Mouse (Mus musculus) embryo, embryonic 10.5 days (tissue): ENCODE measurements at regions not wholly inside any gene's neighbourhood (a gene's known extent, or its start where the extent isn't known, plus 50 kb on each side); places are given as distances from the start of the nearest gene placed in this dataset.

Experiments
- DNase-seq: peaks from one replicate; pipeline ENCODE4 v3.0.0-alpha.2; 2015; ENCODE audit warnings: low spot score

DNA sequence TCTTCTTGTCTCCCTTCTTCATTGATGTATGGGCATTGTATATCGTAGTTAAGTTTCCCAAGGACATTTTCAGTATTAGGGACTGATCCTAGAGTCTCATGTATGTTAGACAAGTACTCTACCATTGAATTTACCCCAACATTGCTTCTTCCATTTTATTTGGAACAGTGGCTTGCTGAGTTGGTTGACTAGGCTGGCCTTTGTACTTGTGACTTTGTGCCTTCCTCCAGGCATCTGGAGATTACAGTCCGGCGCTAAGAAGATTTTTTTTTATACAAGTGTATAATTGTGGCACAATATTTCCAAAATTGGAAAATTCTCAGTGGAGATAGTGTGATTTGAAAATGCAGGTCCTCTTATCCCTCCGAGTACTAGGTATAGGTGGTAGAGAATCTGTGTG lies 1165.5 kb upstream of the A1bg start:
- DNase-seq, result no peak

DNA sequence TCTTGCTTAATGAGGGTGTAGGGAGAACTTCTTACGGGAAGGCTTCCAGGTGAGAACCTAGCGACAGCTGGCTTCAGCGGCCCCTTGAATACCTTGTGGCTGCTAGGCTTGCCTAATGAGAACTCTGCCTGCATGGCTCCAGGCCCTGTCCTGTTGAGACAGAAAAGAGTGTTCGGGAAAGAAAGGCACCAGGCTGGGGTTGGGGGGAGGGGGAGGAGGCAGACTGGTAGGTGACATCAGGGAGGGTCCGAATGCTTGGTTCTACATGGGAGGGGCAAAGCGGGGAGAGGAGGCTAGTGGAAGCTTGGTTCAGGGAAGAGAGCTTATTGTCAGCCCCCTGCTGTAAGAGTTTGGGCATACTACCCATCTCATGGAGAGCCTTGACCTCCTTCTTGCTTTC lies 1164.9 kb upstream of the A1bg start:
- DNase-seq, result no peak

GRCm38 (mm10) chr15:62086037-62086436 lies 1163.2 kb upstream of the A1bg start:
- DNase-seq, result no peak

- DNase-seq, result no peak
Observed at GRCm38 (mm10) chr15:62083347-62083746, 1160.5 kb upstream of the A1bg start.

GRCm38 (mm10) chr15:62082539-62082938 lies 1159.7 kb upstream of the A1bg start:
- DNase-seq, result no peak

DNA sequence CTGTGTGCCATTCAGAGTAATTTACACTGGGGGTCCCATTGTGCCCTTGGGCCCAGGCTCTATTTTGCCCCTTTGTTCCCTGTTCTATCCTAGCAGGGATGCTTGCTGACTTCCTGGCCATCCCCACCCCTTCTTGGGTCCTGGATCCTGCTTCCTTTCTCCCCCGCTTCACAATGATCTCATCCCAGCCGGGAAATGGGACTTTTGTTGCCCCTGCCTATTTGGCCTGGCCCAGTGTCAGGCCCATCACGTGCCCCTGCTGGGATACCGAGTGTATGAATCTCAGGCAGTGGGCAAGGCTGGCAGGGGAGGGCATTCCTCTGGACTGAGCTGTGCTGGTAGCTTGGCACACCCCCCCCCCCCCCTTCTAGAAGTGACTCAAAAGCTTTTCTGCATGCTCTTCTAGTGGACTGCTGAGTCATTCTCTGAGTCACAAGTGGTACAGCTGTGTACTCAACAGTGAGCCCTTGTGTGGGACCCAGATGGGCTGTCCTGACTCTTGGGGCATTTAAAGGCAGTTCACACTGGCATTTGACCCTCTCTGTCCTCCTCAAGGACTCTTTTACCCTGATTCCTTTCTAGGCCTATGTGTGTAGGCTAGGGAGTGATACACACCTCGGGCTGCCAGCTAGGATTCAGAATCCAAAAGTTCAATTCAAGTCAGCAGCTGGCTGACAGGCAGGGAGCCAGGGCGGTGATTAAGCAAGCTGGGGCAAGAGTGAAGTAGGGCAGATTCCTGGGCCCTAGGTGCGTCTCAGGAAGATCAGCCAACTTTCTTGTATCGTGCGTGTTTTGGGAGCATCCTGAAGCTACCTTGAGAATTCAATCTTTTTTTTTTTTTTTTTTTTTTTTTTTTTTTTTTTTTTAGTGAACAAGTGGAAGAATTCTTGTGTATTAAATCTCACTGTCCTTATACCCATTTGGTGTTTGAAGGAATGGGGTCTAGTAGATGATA lies 1156.6 kb upstream of the A1bg start:
- DNase-seq, result peak; percentile 25

DNA sequence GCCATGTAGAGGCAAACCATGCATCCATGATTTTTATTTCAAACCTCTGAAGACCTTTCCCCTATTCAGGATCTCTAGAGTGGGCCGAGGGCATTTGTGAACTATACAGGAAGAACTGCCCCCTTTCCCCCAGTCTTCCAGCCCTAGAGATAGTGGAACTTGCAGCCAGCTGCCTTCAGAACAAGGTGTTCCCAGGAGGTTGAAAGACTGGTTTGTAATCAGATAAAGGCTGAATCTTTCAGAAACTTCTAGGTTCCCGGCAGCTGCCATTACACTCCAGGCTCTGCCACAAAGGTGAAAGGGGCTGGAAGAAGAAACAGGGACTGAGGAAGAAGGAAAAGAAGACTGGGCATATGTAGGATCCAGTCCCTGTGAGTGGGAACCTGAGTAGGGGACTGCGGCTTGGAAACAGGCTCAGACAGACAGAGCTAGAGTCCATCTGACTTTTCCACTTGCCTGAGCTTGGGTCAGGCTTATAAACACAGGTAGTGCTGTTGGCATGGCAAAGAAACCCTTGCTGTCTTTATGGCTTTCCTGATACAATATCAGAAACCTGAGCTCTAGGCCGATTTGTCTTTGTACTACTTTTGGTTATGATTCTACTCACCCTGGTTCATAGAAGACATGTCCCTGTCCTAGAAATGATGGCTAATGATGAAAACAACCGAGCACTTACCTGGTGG lies 1153.9 kb upstream of the A1bg start:
- DNase-seq, result no peak

GRCm38 (mm10) chr15:62074735-62075134 lies 1151.9 kb upstream of the A1bg start:
- DNase-seq, result no peak

GRCm38 (mm10) chr15:62073595-62073994 lies 1150.8 kb upstream of the A1bg start:
- DNase-seq, result no peak

DNA sequence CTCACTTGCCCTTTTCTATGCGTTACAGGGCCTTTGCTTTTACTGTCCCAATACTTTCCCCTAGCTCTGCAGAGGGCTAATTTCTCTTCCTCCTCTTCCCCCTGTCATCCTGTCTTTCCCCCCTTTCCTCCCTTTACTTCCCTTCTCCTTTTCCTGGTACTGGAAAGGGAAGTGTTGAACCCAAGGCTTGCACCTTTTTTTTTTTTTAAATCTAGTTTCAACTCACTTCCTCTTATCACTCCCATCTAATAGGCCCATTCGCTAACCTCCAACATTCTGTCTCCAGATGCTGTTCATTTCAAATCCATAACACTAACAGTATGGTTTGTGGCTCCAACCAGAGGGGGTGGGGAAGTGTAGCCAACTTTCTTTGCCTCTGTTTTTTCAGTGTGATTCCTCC lies 1148.5 kb upstream of the A1bg start:
- DNase-seq, result no peak

GRCm38 (mm10) chr15:62068422-62069160 lies 1145.8 kb upstream of the A1bg start:
- no peak for DNase-seq

GRCm38 (mm10) chr15:62064399-62064798 lies 1141.6 kb upstream of the A1bg start:
- no peak for DNase-seq

DNA sequence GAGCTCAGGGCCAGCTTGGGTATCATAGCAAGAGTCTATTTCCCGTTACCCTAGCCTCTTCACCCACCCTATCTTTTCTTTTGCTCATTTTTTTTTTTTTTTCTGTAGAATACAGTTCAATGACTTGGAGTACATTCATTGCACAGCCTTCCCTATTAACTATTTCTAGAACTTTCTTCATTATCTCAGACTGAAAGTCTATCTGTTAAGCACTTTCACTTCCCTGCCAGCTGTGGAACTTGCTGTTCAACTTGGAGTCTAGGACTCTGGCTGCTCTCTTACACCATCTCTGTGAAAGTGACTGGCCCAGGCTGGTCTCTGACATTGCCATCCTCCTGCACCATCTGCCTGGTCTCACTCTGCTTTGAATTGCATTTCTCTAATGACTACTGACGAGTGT lies 1134.6 kb upstream of the A1bg start:
- no peak for DNase-seq

- DNase-seq, result no peak
Observed at GRCm38 (mm10) chr15:62056889-62057288, 1134.1 kb upstream of the A1bg start.

GRCm38 (mm10) chr15:62056401-62056800 lies 1133.6 kb upstream of the A1bg start:
- no peak for DNase-seq

- no peak for DNase-seq
Observed at GRCm38 (mm10) chr15:62055011-62055410, 1132.2 kb upstream of the A1bg start.

GRCm38 (mm10) chr15:62053420-62054239 lies 1130.8 kb upstream of the A1bg start:
- peak; percentile 29 for DNase-seq

GRCm38 (mm10) chr15:62049416-62049815 lies 1126.6 kb upstream of the A1bg start:
- DNase-seq, result peak; percentile 58

DNA sequence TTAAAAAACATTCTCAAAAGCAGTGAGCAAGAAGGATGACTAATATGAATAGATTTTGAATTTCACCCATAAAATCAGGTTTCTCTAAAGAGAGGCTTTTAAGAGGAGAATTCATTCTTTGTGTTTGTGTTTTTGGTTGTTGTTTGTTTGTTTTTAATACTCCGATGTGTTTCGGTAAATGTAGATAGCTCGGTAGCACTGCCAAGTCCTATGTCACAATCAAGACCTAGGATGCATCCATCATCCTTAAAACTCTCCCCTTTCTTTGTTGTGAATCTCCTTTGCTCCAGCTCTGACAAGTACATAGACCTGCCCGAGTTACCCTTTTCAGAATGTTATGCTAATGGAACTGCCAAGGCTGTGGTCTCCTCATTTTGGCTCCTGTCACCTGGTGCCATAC lies 1126.2 kb upstream of the A1bg start:
- DNase-seq, result no peak

DNA sequence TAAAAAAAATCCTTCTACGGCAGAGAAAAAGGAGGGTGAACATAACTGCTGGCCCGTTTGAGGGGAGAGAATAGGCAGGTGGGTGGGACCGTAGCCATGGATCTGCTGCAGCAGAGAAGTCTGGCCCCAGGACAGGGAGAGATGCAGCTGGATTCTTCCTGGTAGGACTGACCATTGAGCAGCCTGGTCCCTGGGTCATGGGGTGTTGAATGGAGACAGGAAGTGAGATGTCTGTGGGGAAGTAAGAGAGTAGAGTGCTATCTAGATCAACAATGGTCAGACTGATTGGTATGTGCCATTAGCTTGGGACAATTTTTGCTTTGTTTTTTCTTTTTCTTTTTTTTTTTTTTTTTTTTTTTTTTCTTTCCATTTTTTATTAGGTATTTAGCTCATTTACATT lies 1123.5 kb upstream of the A1bg start:
- no peak for DNase-seq

DNA sequence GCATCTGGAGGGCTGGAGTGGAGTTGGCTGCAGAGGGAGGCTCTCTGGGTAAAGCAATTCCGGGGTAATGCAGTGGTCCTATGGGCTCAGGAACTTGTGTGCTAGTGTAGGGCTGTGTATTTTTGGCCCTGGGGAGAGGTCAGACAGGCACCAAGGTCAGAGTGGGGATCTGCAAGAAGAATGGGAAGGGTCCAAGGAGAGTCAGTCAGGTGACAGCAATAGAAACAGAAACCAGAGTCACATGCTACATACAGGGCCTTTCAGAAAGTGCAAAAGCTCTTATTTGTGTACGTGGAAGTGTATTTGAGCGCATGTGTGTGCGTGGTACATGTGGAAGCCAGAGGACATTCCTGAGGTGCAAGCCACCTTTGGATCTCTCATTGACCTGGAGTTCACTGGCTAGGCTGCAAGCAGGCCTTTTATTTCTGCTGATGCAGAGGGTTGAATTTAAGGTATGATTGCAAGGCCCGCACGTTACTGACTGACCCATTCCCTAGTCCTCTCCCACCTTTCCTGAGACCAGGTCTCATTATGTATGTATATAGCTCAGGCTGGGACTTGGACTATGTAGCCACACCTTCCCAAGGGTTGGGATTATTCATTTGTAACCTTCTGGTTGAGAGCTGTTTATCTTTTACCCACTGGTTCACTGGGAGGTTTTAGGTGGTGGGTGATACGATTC lies 1122.0 kb upstream of the A1bg start:
- DNase-seq, result no peak
